Comparison of ENCODE assay signal across 12 mouse cellular contexts in genomic region chr5:25873046-25873445, GRCm38 (mm10).
DNase-seq lines count a peak whose midpoint lies in the region; ATAC-seq lines count a peak whose summit lies in the region.
"Had no signal": no experiment of that assay in that cellular context is flagged by ENCODE, and none has a peak within 500 bp of the region (broad histone marks: within the 10 kb centered on the region; RNA-seq: fewer than 3 reads in every experiment).

No protein-coding gene starts in this region.

- H3K4me3 ChIP-seq in heart, embryonic 12.5 days: no peak overlapping the region
- H3K4me3 ChIP-seq in midbrain, embryonic 15.5 days: no peak overlapping the region
- H3K4me3 ChIP-seq in midbrain, embryonic 11.5 days (ENCODE audit: low read depth, low read length): no peak overlapping the region
- H3K4me3 ChIP-seq: midbrain, embryonic 12.5 days had no signal

- H3K9me3 ChIP-seq in heart, embryonic 12.5 days (replicated peaks): no peaks in the 10 kb centered on the region
- H3K9me3 ChIP-seq in midbrain, embryonic 15.5 days: no peaks in the 10 kb centered on the region
- H3K9me3 ChIP-seq in midbrain, embryonic 11.5 days (ENCODE audit: control insufficient read depth, low read length): no peaks in the 10 kb centered on the region
- H3K9me3 ChIP-seq: midbrain, embryonic 12.5 days had no signal

- H3K27me3 ChIP-seq in heart, embryonic 12.5 days (replicated peaks): no peaks in the 10 kb centered on the region
- no peaks in the 10 kb centered on the region for H3K27me3 ChIP-seq in midbrain, embryonic 15.5 days (replicated peaks)
- H3K27me3 ChIP-seq in midbrain, embryonic 11.5 days (ENCODE audit: control insufficient read depth, insufficient read depth, low read length): no peaks in the 10 kb centered on the region
- H3K27me3 ChIP-seq: midbrain, embryonic 12.5 days had no signal

- peak; percentile 6 to 33 for DNase-seq in heart, adult 18-20 months
- DNase-seq in midbrain, embryonic 11.5 days (ENCODE audit: low spot score, missing footprints): no peak
- peak; percentile 57 to 60 for DNase-seq in adrenal gland, postnatal 36 days
- peak; percentile 24 to 66 for DNase-seq in kidney, postnatal 36 days
- no peak for DNase-seq in left cerebral cortex, postnatal 4 days
- DNase-seq: liver; thymus, postnatal 25 days had no signal

- H3K4me2 ChIP-seq in heart, embryonic 12.5 days: no peak overlapping the region
- no peak overlapping the region for H3K4me2 ChIP-seq in midbrain, embryonic 15.5 days
- H3K4me2 ChIP-seq in midbrain, embryonic 11.5 days: no peak overlapping the region
- H3K4me2 ChIP-seq: midbrain, embryonic 12.5 days had no signal

- H3K4me1 ChIP-seq in heart, embryonic 12.5 days (replicated peaks): 0 out of 2 replicates have a peak, but pooled peaks cover 6% of the 10 kb centered on the region
- peaks cover 22% of the 10 kb centered on the region; the same call in 1 of the 2 replicates for H3K4me1 ChIP-seq in midbrain, embryonic 15.5 days
- no peaks in the 10 kb centered on the region for H3K4me1 ChIP-seq in midbrain, embryonic 11.5 days (ENCODE audit: control insufficient read depth, insufficient read depth, low read length)

- no peak overlapping the region for H3K9ac ChIP-seq in heart, embryonic 12.5 days
- H3K9ac ChIP-seq in midbrain, embryonic 15.5 days: no peak overlapping the region
- H3K9ac ChIP-seq in midbrain, embryonic 11.5 days (ENCODE audit: low read length): no peak overlapping the region
- H3K9ac ChIP-seq: midbrain, embryonic 12.5 days had no signal

- intact Hi-C loops in left cerebral cortex, postnatal 4 days (cut with DNase I): no loop called here

- no peak overlapping the region for H3K27ac ChIP-seq in heart, embryonic 12.5 days (ENCODE audit: poor library complexity, severe bottlenecking)
- no peak overlapping the region for H3K27ac ChIP-seq in midbrain, embryonic 15.5 days
- H3K27ac ChIP-seq in midbrain, embryonic 11.5 days (ENCODE audit: low read depth, low read length): no peak overlapping the region
- H3K27ac ChIP-seq: midbrain, embryonic 12.5 days had no signal

- H3K36me3 ChIP-seq in heart, embryonic 12.5 days: no peaks in the 10 kb centered on the region
- H3K36me3 ChIP-seq in midbrain, embryonic 15.5 days (replicated peaks): no peaks in the 10 kb centered on the region
- no peaks in the 10 kb centered on the region for H3K36me3 ChIP-seq in midbrain, embryonic 11.5 days (ENCODE audit: control insufficient read depth, insufficient read depth, low read length)
- H3K36me3 ChIP-seq: midbrain, embryonic 12.5 days had no signal

- 61% methylated on average over 2 of the region's 2 CpGs for WGBS in heart, embryonic 12.5 days
- WGBS in midbrain, embryonic 15.5 days: 52% methylated on average over 2 of the region's 2 CpGs
- WGBS in midbrain, embryonic 11.5 days: 75% methylated on average over 2 of the region's 2 CpGs

- ATAC-seq in heart, embryonic 12.5 days (ENCODE audit: insufficient number of reproducible peaks, low FRiP score): no peak
- 0 out of 2 replicates have a peak, but pooled peaks have one; percentile 48 for ATAC-seq in midbrain, embryonic 15.5 days (replicated peaks)
- no peak for ATAC-seq in midbrain, embryonic 11.5 days (ENCODE audit: low FRiP score)
- no peak for ATAC-seq in erythroid progenitor cell, adult 5-6 weeks (replicated peaks; ENCODE audit: low FRiP score, poor library complexity, severe bottlenecking)
- ATAC-seq: inflammation-experienced regulatory T-cells, adult 6 months had no signal

Comparison
In these comparisons a context has a peak if more than half of its experiments do, and no peak if none do; other contexts are left out.
1. DNase-seq: peak in heart, adult 18-20 months (2 of 2), adrenal gland, postnatal 36 days (2 of 2) and kidney, postnatal 36 days (2 of 2); none in midbrain, embryonic 11.5 days (single experiment) and left cerebral cortex, postnatal 4 days (single experiment).